Mouse (Mus musculus) embryonic facial prominence, embryonic 14.5 days (tissue): ENCODE results near the gene Mcm7. TPM values are rescaled to one million over a fixed set of nuclear protein-coding genes. Genes with fewer than 3 reads are reported as not detected.

ENCODE experiments used
- ATAC-seq: fragments of 200-750 bp; cut with Nextera tagmentation; 2 replicates; pipeline ENCODE4 v1.8.0; 2017; ENCODE audit warnings: low read depth, moderate number of reproducible peaks, moderate TSS enrichment
- DNase-seq: peaks from one replicate; pipeline ENCODE4 v3.0.0-alpha.2; 2015; ENCODE audit warnings: low spot score
- H3K27ac ChIP-seq: fragments of 300-500 bp; sonication (generic); replicated peaks from 2 replicates; pipeline ENCODE4 v1.5.1; 2014; ENCODE audit warnings: low read depth, mild to moderate bottlenecking, low read length, moderate library complexity
- H3K27me3 ChIP-seq: fragments of 300-500 bp; sonication (generic); replicated peaks from 2 replicates; pipeline ENCODE4 v1.6.1; 2014; ENCODE audit warnings: low read length; ENCODE audit not compliant: control insufficient read depth, insufficient read depth
- H3K36me3 ChIP-seq: fragments of 300-500 bp; sonication (generic); 2 replicates; pipeline ENCODE4 v1.6.1; 2014; ENCODE audit warnings: low read length, mixed read lengths; ENCODE audit not compliant: control insufficient read depth, insufficient read depth
- H3K4me1 ChIP-seq: fragments of 300-500 bp; sonication (generic); 2 replicates; pipeline ENCODE4 v1.6.1; 2014; ENCODE audit warnings: antibody characterized with exemption, low read length; ENCODE audit not compliant: control insufficient read depth, insufficient read depth
- H3K4me2 ChIP-seq: fragments of 300-500 bp; sonication (generic); 2 replicates; pipeline ENCODE4 v1.6.1; 2014; ENCODE audit warnings: low read depth, mild to moderate bottlenecking, low read length, moderate library complexity, mixed read lengths
- H3K4me3 ChIP-seq: fragments of 300-500 bp; sonication (generic); 2 replicates; pipeline ENCODE4 v1.5.1; 2014; ENCODE audit warnings: low read depth, mild to moderate bottlenecking, low read length
- H3K9ac ChIP-seq: fragments of 300-500 bp; sonication (generic); 2 replicates; pipeline ENCODE4 v1.6.1; 2014; ENCODE audit warnings: low read depth, mild to moderate bottlenecking, low read length, moderate library complexity, mixed read lengths
- H3K9me3 ChIP-seq: fragments of 300-500 bp; sonication (generic); 2 replicates; pipeline ENCODE4 v1.6.1; 2016; ENCODE audit warnings: low read length; ENCODE audit not compliant: control insufficient read depth
- WGBS: fragments of 180-500 bp; shearing (Covaris S2); extraction: QIAGEN DNeasy Blood & Tissue Kit; methylation state at CpG from one replicate; pipeline ENCODE4 v1.1.7; 2014; 5-methylcytosine and 5-hydroxymethylcytosine counted together
- polyA plus RNA-seq: library from polyadenylated mRNA; unstranded; fragments of >200 nt; fragmentation: Nextera tagmentation; extraction: Ambion mirVana; gene quantifications from 2 replicates; pipeline ENCODE4 v1.2.1, GENCODE M21; 2014

The Mcm7 gene
- polyA plus RNA-seq, 1 experiment from 2014 or later, result 120 TPM

GRCm38 (mm10) chr5:138163610-138164009, 8.6 kb downstream of the Mcm7 start:
- Histone ChIP-seq H3K9me3 (no peaks in the 10 kb centered on the region), H3K4me3 (no peak overlapping the region), H3K36me3 (peaks cover 61% of the 10 kb centered on the region), H3K27ac (no peak overlapping the region), H3K27me3 (no peaks in the 10 kb centered on the region), H3K4me2 (no peak overlapping the region), H3K9ac (no peak overlapping the region), H3K4me1 (peaks cover 12% of the 10 kb centered on the region)
- ATAC-seq (no peak), DNase-seq (no peak)
- 73% methylated on average over 10 of the region's 10 CpGs for WGBS

GRCm38 (mm10) chr5:138163046-138163445, 9.2 kb downstream of the Mcm7 start:
- no peaks in the 10 kb centered on the region for H3K9me3 ChIP-seq
- peaks cover 12% of the 10 kb centered on the region for H3K4me1 ChIP-seq
- no peak overlapping the region for H3K9ac ChIP-seq
- no peak overlapping the region for H3K27ac ChIP-seq
- H3K27me3 ChIP-seq, result no peaks in the 10 kb centered on the region
- no peak overlapping the region for H3K4me3 ChIP-seq
- peaks cover 55% of the 10 kb centered on the region for H3K36me3 ChIP-seq
- WGBS, result 79% methylated on average over 6 of the region's 6 CpGs
- DNase-seq (no peak), ATAC-seq (no peak)
- no peak overlapping the region for H3K4me2 ChIP-seq

- Histone ChIP-seq H3K9me3 (no peaks in the 10 kb centered on the region), H3K4me2 (peak within 1 kb of the TSS; percentile 84), H3K27me3 (no peaks in the 10 kb centered on the region), H3K4me1 (peaks cover 12% of the 10 kb centered on the region), H3K27ac (peak within 1 kb of the TSS; percentile 80), H3K4me3 (peak within 1 kb of the TSS; percentile 88), H3K36me3 (peaks cover 35% of the 10 kb centered on the region), H3K9ac (peak within 1 kb of the TSS; percentile 90)
- WGBS, result 1% methylated on average over 39 of the region's 42 CpGs
- DNase-seq (peak; percentile 98), ATAC-seq (peak; percentile 97)
Observed at GRCm38 (mm10) chr5:138160842-138161665, 11.2 kb downstream of the Mcm7 start, which contains the start of gene Cops6. Gene Cops6 (plus strand): TSS chr5:138161071.

GRCm38 (mm10) chr5:138160224-138160762, 11.9 kb downstream of the Mcm7 start:
- H3K9me3 ChIP-seq, result no peaks in the 10 kb centered on the region
- peak overlapping the region; percentile 84 for H3K4me2 ChIP-seq
- DNase-seq (no peak), ATAC-seq (no peak)
- H3K36me3 ChIP-seq, result peaks cover 28% of the 10 kb centered on the region
- peak overlapping the region; percentile 88 for H3K4me3 ChIP-seq
- peaks cover 12% of the 10 kb centered on the region for H3K4me1 ChIP-seq
- peak overlapping the region; percentile 90 for H3K9ac ChIP-seq
- 0 out of 2 replicates have a peak overlapping the region, but pooled peaks have one; percentile 80 for H3K27ac ChIP-seq
- H3K27me3 ChIP-seq, result no peaks in the 10 kb centered on the region
- WGBS, result 63% methylated on average over 7 of the region's 7 CpGs

- DNase-seq (peak; percentile 97), ATAC-seq (peak; percentile 98)
- Histone ChIP-seq H3K4me2 (peak within 1 kb of the TSS; percentile 85), H3K4me1 (peaks cover 9% of the 10 kb centered on the region; the same call in 1 of the 2 replicates), H3K4me3 (peak within 1 kb of the TSS; percentile 85), H3K27ac (peak within 1 kb of the TSS; percentile 94), H3K36me3 (peaks cover 23% of the 10 kb centered on the region), H3K27me3 (no peaks in the 10 kb centered on the region), H3K9ac (peak within 1 kb of the TSS; percentile 93), H3K9me3 (no peaks in the 10 kb centered on the region)
- WGBS, result 0% methylated on average over 31 of the region's 31 CpGs
Observed at GRCm38 (mm10) chr5:138155443-138155976, 16.7 kb downstream of the Mcm7 start, which contains the start of gene Zfp113. Gene Zfp113 (minus strand): TSS chr5:138155744.

- Histone ChIP-seq H3K4me2 (peak overlapping the region; percentile 85), H3K27me3 (no peaks in the 10 kb centered on the region), H3K9ac (peak overlapping the region; percentile 93), H3K4me1 (peaks cover 7% of the 10 kb centered on the region; the same call in 1 of the 2 replicates), H3K9me3 (no peaks in the 10 kb centered on the region), H3K4me3 (peak overlapping the region; percentile 85), H3K27ac (no peak overlapping the region), H3K36me3 (peaks cover 27% of the 10 kb centered on the region)
- DNase-seq, result no peak
- 81% methylated on average over 3 of the region's 3 CpGs for WGBS
- ATAC-seq, result no peak
Observed at GRCm38 (mm10) chr5:138154390-138154789, 17.8 kb downstream of the Mcm7 start.

GRCm38 (mm10) chr5:138138585-138138984, 33.6 kb downstream of the Mcm7 start:
- H3K9ac ChIP-seq, result no peak overlapping the region
- H3K27ac ChIP-seq, result no peak overlapping the region
- ATAC-seq, result no peak
- H3K4me2 ChIP-seq, result no peak overlapping the region
- no peaks in the 10 kb centered on the region for H3K9me3 ChIP-seq
- H3K36me3 ChIP-seq, result peaks cover 36% of the 10 kb centered on the region
- no peak overlapping the region for H3K4me3 ChIP-seq
- H3K4me1 ChIP-seq, result no peaks in the 10 kb centered on the region
- no peaks in the 10 kb centered on the region for H3K27me3 ChIP-seq
- WGBS, result 77% methylated on average over 4 of the region's 4 CpGs
- DNase-seq, result no peak

GRCm38 (mm10) chr5:138137935-138138549, 34.2 kb downstream of the Mcm7 start:
- H3K9ac ChIP-seq, result no peak overlapping the region
- no peak overlapping the region for H3K27ac ChIP-seq
- peak; percentile 50 for ATAC-seq
- 61% methylated on average over 8 of the region's 8 CpGs for WGBS
- H3K4me1 ChIP-seq, result no peaks in the 10 kb centered on the region
- H3K36me3 ChIP-seq, result peaks cover 36% of the 10 kb centered on the region
- H3K4me2 ChIP-seq, result no peak overlapping the region
- no peak overlapping the region for H3K4me3 ChIP-seq
- H3K27me3 ChIP-seq, result no peaks in the 10 kb centered on the region
- no peaks in the 10 kb centered on the region for H3K9me3 ChIP-seq
- DNase-seq, result peak; percentile 70
